Mouse (Mus musculus) CD4-positive, CD25-positive, alpha-beta regulatory T cell, adult 2 months (primary cell): ENCODE measurements at regions not wholly inside any gene's neighbourhood (a gene's known extent, or its start where the extent isn't known, plus 50 kb on each side); places are given as distances from the start of the nearest gene placed in this dataset.

Experiments
- DNase-seq: peaks from one replicate; pipeline ENCODE4 v3.0.0-alpha.2; 2012; ENCODE audit warnings: low read depth, low spot score

GRCm38 (mm10) chr17:49215281-49215680, 212.9 kb upstream of the Mocs1 start:
- no peak for DNase-seq

- no peak for DNase-seq
Measured at GRCm38 (mm10) chr17:49219512-49220197, 208.5 kb upstream of the Mocs1 start.

DNA sequence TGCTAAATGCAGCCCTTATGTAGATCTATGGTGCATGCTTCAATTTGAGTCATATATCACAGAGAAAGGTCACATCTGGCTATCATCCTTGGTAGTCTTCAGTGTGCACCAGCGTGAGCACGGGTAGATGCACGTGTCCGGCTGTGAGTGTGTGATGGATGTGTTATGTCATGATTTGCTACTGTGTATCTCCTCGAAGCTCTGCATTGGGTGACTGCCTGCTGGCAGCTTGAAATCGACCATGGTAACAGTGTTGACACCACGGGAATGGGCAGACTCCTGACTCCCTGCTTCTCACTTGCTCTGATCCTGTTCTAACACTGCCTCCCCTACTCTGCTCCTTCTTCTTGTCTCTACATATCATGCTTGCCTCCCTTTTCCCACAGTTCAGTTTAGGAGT, 204.9 kb upstream of the Mocs1 start:
- DNase-seq, result no peak

GRCm38 (mm10) chr17:49223651-49224050, 204.5 kb upstream of the Mocs1 start:
- no peak for DNase-seq

DNA sequence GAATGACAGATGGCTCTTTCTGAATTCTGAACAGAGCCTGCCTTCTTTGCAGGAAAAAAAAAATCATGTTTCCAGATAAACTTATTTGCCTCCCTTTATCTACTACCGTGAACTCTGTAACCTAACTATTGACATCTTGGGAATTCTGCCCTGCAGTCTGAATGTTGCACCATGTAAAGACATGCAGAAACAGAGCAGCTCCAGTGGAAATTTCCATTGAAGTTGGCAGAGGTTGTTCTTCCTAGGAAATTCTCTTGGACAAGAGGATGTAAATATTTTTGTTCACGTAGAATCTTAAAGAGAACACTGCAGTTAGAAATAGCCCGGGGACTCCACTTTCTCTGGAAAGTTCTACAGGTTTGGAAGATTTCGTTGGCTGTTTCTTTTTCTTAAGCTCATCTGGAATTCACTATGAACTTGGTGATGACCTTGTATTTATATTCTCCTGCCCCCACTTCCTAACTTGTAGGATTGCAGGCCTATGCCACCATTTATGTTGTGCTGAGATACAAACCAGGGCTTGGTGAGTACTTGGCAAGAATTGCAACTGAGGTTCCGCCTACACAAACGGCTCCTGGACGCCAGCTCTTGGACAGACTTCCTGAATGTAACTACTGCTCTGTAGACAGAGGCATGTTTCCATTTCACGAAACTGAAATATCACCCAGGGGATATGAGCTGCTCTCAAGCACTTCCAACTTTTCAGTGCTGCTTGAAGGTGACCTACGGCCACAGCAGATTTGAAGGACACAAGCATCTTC, 202.7 kb upstream of the Mocs1 start:
- no peak for DNase-seq

- DNase-seq, result no peak
Measured at GRCm38 (mm10) chr17:49226016-49226400, 202.2 kb upstream of the Mocs1 start.

DNA sequence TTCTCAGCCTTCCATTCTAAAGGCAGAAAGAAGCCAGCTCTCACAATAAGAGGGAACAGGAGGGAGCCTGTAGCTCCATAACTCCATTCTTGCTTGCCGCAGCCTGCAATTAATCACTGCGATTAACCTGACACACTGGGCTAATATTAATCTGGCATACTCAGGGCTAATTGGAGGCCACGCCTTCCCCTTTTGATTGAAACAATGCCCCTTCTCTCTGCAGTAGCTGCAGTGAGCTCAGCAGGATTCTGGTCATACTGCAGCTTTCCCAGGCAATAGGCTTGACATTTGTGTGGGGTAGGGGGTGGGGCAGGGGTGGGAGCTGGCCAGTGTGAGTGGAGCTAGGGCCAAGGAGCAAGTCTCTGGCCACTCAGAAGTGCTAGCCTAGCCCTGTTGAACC, 196.9 kb upstream of the Mocs1 start:
- DNase-seq, result no peak

- DNase-seq, result no peak
Measured at GRCm38 (mm10) chr17:49240097-49240496, 188.1 kb upstream of the Mocs1 start.

DNA sequence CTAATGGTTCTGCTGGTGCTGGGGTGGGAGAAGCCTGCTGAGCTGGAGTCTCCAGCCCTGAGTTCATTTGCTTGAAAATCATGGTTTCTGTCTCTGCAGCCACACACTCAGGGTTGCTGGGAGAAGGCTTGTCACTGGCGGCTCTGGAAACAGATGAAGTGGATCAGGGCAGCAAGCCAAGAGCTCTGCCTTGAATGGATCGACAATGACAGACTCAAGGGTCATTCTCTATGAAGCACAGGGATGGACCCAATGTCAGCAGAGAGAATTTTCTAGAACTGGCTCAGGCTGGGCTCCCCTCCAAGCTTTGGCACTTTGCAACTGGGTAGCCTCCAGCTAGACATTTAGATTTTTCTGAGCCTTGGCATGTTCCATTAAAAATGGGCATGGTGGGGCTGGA, 184.7 kb upstream of the Mocs1 start:
- DNase-seq, result no peak

DNA sequence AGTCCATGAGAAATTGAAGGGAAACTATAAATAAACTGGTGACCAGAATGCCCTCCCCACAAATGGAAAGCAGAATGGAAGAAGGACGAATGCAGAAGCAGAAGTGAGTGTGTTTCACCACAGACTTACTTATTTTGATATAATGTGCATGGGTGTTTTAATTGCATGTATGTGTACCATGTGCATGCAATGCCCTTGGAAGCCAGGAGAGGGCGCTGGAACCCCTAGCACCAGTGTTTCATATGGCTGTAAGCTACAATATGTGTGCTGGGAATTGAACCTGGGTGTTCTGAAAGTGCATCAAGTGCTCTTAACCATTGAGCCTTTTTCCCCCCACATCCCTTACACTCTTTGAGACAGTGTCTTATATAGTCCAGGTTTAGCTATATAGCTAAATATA, 183.1 kb upstream of the Mocs1 start:
- DNase-seq, result no peak

DNA sequence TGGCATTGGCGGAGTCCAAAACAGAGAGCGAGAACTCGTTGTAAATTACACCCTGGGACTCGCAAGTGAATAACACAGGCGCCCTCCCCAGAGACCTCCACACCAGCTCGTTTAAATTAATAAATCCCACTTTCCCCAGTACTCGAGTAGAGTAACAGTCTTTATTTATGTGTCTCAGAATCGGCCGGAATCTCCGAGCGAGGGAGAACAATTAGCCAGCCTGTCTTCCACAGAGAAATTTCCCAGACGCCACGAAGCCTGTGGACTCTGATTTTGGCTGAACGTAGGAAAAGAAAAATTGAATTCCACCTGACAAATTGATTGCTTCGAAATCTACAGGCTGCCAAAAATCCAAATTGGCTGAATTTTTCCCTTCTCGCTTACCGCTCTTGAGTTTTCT, 180.9 kb upstream of the Mocs1 start:
- DNase-seq, result no peak

DNA sequence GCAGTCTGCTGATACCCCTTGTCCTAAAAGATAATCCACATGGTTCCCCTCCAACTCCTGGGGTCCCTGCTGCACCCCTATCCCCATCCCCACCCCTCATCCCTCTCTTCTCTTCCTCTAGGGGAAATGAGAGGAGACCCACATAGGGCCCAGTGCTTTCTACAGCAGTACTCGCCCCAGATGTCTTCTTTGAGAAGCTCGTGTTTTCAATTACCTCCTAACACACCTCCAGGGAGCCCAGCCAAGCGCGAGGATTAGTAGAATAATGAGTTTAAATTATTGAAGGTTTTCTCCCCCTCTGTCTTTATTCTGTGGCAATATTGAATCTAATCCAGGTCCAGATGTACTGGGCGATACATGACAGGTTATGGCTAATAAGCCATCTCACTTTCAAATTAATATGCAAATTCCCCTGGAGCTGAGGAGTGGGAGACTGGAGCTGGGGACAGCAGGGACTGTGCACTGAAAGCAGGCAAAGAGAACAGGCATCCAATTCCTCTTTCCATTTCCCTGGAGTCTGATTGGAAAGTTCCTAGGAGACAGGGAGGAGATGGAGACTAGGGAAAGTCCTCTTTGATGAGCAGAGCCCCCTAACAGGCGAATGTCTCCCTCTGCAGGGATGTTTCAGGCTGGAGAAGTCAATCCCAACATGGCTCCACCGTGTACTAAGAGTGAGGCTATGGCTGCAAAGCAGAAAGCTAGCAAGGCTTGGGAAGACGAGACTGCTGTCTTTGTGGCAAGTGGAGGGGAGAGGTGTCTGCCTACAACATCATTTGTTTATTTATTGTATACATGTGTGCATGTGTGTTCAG, 177.2 kb upstream of the Mocs1 start:
- no peak for DNase-seq

DNA sequence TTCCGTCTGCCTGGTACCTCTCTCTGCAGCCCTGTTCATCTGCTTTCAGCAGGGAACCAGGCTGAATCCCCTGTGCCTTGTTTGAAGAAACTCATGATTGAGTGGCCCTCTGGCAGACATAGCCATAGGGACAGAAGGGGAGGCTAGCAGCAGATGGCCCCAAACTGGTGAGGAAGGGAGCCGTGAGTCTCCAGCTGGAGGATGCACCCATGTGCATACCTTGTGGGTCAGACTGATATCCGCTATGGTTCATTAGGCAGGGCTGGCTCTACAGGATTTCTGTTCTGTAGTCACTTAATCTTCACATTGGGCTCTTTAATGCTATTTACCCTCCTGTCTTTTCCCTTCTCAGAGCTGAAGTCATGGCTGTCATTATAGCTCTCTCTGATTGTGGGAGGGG, 175.9 kb upstream of the Mocs1 start:
- DNase-seq, result no peak

- DNase-seq, result no peak
Measured at GRCm38 (mm10) chr17:49258496-49258895, 169.7 kb upstream of the Mocs1 start.

DNA sequence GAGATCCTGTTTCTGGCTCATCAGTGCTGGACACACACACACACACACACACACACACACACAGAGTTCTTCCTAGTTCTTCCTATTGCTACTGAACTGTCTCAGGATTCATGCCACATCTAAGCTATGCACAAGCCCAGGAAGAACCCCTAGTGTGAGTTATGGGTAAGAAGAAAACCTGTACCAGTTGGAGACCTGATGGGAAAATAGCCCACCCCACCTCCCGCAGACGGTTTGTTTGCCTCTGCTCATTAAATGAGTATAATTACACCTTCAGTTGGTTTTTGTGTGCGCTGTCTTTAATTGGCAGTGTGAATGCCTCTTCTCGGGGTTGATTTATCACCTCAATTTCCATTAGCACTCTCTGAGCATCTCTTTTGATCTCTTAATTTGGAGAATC, 165.8 kb upstream of the Mocs1 start:
- no peak for DNase-seq

DNA sequence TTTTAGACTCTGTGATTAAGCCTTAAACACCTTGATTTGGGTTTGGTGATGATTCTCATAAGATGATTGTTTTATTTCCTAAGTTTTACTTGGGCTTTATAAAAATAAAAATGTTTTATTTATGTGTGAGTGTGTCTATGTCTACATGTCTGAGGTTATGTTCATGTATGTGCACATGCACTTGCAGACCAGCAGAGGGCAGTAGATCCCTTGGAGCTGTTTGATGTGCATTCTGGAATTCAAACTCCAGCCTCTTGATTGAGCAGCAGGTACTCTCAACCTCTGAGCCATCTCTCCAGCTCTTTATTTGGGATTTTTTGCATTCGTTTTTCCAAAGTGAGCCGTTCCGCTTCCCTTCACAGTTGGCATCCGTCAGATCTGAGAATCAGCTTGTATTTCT, 161.8 kb upstream of the Mocs1 start:
- DNase-seq, result peak; percentile 9

DNA sequence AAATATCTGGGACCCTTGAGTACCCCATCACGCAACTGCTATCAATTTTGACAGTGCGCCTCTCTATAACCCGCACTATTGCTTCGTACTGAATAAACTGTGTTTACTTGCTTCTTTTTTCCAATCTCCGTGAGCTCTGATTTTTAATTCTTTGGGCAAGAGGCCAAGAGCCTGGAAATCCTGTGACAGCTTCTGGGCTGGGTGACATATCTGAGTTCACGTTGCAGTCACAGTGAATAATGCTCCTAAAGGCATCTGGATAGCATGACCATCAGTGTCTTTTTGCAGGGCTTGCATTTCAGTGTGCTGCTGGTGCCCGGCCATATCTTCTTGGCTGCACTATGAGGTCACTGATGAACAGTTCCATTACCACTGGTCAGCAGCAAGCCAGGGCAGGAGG, 158.2 kb upstream of the Mocs1 start:
- no peak for DNase-seq

- DNase-seq, result no peak
Measured at GRCm38 (mm10) chr17:49272661-49273448, 155.3 kb upstream of the Mocs1 start.

GRCm38 (mm10) chr17:49274936-49275335, 153.2 kb upstream of the Mocs1 start:
- no peak for DNase-seq

GRCm38 (mm10) chr17:49275421-49275820, 152.7 kb upstream of the Mocs1 start:
- DNase-seq, result no peak

- no peak for DNase-seq
Measured at GRCm38 (mm10) chr17:49275916-49276315, 152.2 kb upstream of the Mocs1 start.

DNA sequence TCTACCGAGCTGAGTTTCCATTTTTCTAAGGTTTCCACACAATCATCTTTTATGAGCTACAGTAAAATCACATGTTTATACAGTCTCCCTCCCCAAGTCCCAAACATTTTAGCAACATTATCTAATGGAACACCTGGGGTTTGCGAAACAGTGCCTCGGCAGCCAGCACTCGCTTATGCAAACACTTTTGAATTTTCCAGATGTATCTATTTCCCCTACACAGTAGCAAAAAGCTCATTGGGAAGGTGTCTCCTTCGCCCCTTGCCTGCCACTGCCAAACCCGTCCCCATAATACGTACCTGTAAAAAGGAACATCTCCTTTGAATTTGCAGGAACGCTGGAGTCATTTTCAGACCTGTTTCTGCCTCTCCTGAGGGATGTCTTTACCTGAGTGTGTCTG, 149.6 kb upstream of the Mocs1 start:
- no peak for DNase-seq
